Mouse (Mus musculus): ENCODE results near the gene Gm10715. TPM values are rescaled to one million over a fixed set of nuclear protein-coding genes. Genes with fewer than 3 reads are reported as not detected.
"Not testable (repeated sequence)": the region's sequence is repeated elsewhere in the genome, so short reads cannot be mapped to it uniquely, and the experiment has no call there.

Gene Gm10715
- polyA plus RNA-seq, 2 experiments from 2014 or later, result not detected

GRCm38 (mm10) chr9:3024912-3025467 is 11.7 kb upstream of the Gm10715 start, which contains the start of gene Gm10717:
Gene Gm10717 (plus strand): TSS chr9:3025417.
- not testable (repeated sequence) for ATAC-seq

- peak; percentile 4 for ATAC-seq
Observed at GRCm38 (mm10) chr9:3025653-3026052, 11.0 kb upstream of the Gm10715 start.

GRCm38 (mm10) chr9:3026136-3026535 is 10.5 kb upstream of the Gm10715 start:
- ATAC-seq, result not testable (repeated sequence)

GRCm38 (mm10) chr9:3026741-3027140 is 9.9 kb upstream of the Gm10715 start:
- not testable (repeated sequence) for ATAC-seq

GRCm38 (mm10) chr9:3027200-3027599 is 9.5 kb upstream of the Gm10715 start:
- ATAC-seq, result not testable (repeated sequence)

- ATAC-seq, result not testable (repeated sequence)
Observed at GRCm38 (mm10) chr9:3029276-3030000, 7.2 kb upstream of the Gm10715 start.

GRCm38 (mm10) chr9:3030677-3031318 is 5.9 kb upstream of the Gm10715 start:
- not testable (repeated sequence) for ATAC-seq

- not testable (repeated sequence) for ATAC-seq
Observed at GRCm38 (mm10) chr9:3034299-3034698, 2.4 kb upstream of the Gm10715 start, which contains the start of gene Gm17535. Gene Gm17535 (plus strand): TSS chr9:3034599.

GRCm38 (mm10) chr9:3038161-3038560 is 1.5 kb downstream of the Gm10715 start:
- not testable (repeated sequence) for ATAC-seq

Other genes starting within 250 kb of the Gm10715 start
- not detected for gene Gm10722, start 36.0 kb upstream of the Gm10715 start, polyA plus RNA-seq (2017; shearing (Covaris generic))
- 1 to 10 TPM in 1 of 2 experiments, not detected in 1; 2.6 TPM for gene Gm11168, start 33.5 kb upstream of the Gm10715 start, polyA plus RNA-seq (2017; shearing (Covaris generic))
- under 1 TPM in 1 of 2 experiments, not detected in 1; 0.83 TPM for gene Gm10721, start 23.7 kb upstream of the Gm10715 start, polyA plus RNA-seq (2017; shearing (Covaris generic))
- gene Gm10720, start 21.2 kb upstream of the Gm10715 start, polyA plus RNA-seq (2017; shearing (Covaris generic)), result not detected
- 1 to 10 TPM in 1 of 2 experiments, not detected in 1; 1.8 TPM for gene Gm10719, start 19.5 kb upstream of the Gm10715 start, polyA plus RNA-seq (2017; shearing (Covaris generic))
- gene Gm10718, start 13.3 kb upstream of the Gm10715 start, polyA plus RNA-seq (2017; shearing (Covaris generic)), result 1 to 10 TPM in 1 of 2 experiments, not detected in 1; 1.7 TPM
- 1 to 10 TPM; 2.0 to 7.1 TPM for gene Gm10717, start 11.5 kb upstream of the Gm10715 start, polyA plus RNA-seq (2017; shearing (Covaris generic))
- gene Gm17535, start 2.3 kb upstream of the Gm10715 start, polyA plus RNA-seq (2017; shearing (Covaris generic)), result not detected

All from CD4-positive, CD25-positive, alpha-beta regulatory T cell, adult 4 months (primary cell).